Mouse (Mus musculus) liver, postnatal 0 days (tissue): ENCODE data around the gene Fn3k. TPM values are rescaled to one million over a fixed set of nuclear protein-coding genes. Genes with fewer than 3 reads are reported as not detected.

ENCODE experiments used
- ATAC-seq: fragments of 200-750 bp; cut with Nextera tagmentation; 2 replicates; pipeline ENCODE4 v1.8.0; 2017; ENCODE audit warnings: mild to moderate bottlenecking, moderate library complexity
- DNase-seq: peaks from one replicate; pipeline ENCODE4 v3.0.0-alpha.2; 2016
- H3K27ac ChIP-seq: fragments of 300-500 bp; sonication (generic); 2 replicates; pipeline ENCODE4 v1.5.1; 2014; ENCODE audit warnings: antibody characterized with exemption, moderate library complexity, mild to moderate bottlenecking, low read depth
- H3K27me3 ChIP-seq: fragments of 300-500 bp; sonication (generic); 2 replicates; pipeline ENCODE4 v1.6.1; 2014; ENCODE audit warnings: low read length, control low read depth, mixed read lengths; ENCODE audit not compliant: insufficient read depth
- H3K36me3 ChIP-seq: fragments of 300-500 bp; sonication (generic); replicated peaks from 2 replicates; pipeline ENCODE4 v1.6.1; 2014; ENCODE audit warnings: mild to moderate bottlenecking, control low read depth, low read length, moderate library complexity, mixed read lengths; ENCODE audit not compliant: insufficient read depth
- H3K4me1 ChIP-seq: fragments of 300-500 bp; sonication (generic); 2 replicates; pipeline ENCODE4 v1.6.1; 2014; ENCODE audit warnings: antibody characterized with exemption, mild to moderate bottlenecking, control low read depth; ENCODE audit not compliant: insufficient read depth
- H3K4me2 ChIP-seq: fragments of 300-500 bp; sonication (generic); 2 replicates; pipeline ENCODE4 v1.6.1; 2014; ENCODE audit warnings: low read depth, mild to moderate bottlenecking, low read length, moderate library complexity, mixed read lengths
- H3K4me3 ChIP-seq: fragments of 300-500 bp; sonication (generic); 2 replicates; pipeline ENCODE4 v1.5.1; 2014; ENCODE audit warnings: low read depth, low read length
- H3K9ac ChIP-seq: fragments of 300-500 bp; sonication (generic); replicated peaks from 2 replicates; pipeline ENCODE4 v1.6.1; 2014; ENCODE audit warnings: mild to moderate bottlenecking, moderate library complexity
- H3K9me3 ChIP-seq: fragments of 300-500 bp; sonication (generic); 2 replicates; pipeline ENCODE4 v1.6.1; 2016; ENCODE audit warnings: mild to moderate bottlenecking, control low read depth, low read length, mixed read lengths
- CTCF ChIP-seq: sonication (generic); IDR thresholded peaks from 2 replicates; pipeline ENCODE4 v1.5.1; 2016; ENCODE audit warnings: antibody characterized with exemption, low read depth
- EP300 ChIP-seq: IDR thresholded peaks from 2 replicates; pipeline ENCODE4 v1.6.1; 2016; ENCODE audit warnings: antibody characterized with exemption, low read depth, mild to moderate bottlenecking
- WGBS: fragments of 180-500 bp; shearing (Covaris S2); extraction: QIAGEN DNeasy Blood & Tissue Kit; methylation state at CpG from one replicate; pipeline ENCODE4 v1.1.7; 2014; ENCODE audit not compliant: insufficient replicate concordance; 5-methylcytosine and 5-hydroxymethylcytosine counted together
- polyA plus RNA-seq: library from polyadenylated mRNA; unstranded; fragments of >200 nt; fragmentation: Nextera tagmentation; extraction: Ambion mirVana; gene quantifications from 2 replicates; pipeline ENCODE4 v1.2.1, GENCODE M21; 2015

Fn3k gene
- 14.6 and 19.2 TPM in 2 replicates for polyA plus RNA-seq

GRCm38 (mm10) chr11:121434156-121435155, at the start of gene Fn3k:
TSS of gene Fn3k (plus strand) at chr11:121434913.
- H3K4me1 ChIP-seq, result peaks cover 36% of the 10 kb centered on the region
- H3K9me3 ChIP-seq, result no peaks in the 10 kb centered on the region
- H3K27me3 ChIP-seq, result no peaks in the 10 kb centered on the region
- 6% methylated on average over 30 of the region's 30 CpGs for WGBS
- peak within 1 kb of the TSS; percentile 92 for H3K27ac ChIP-seq
- H3K4me3 ChIP-seq, result peak within 1 kb of the TSS; percentile 58
- ATAC-seq, result peak; percentile 89
- no peak for TF ChIP-seq CTCF
- peak; percentile 93 for TF ChIP-seq EP300
- H3K9ac ChIP-seq, result peak within 1 kb of the TSS; percentile 50
- DNase-seq, result peak; percentile 92
- H3K4me2 ChIP-seq, result peak within 1 kb of the TSS; percentile 89
- peaks cover 14% of the 10 kb centered on the region for H3K36me3 ChIP-seq

DNA sequence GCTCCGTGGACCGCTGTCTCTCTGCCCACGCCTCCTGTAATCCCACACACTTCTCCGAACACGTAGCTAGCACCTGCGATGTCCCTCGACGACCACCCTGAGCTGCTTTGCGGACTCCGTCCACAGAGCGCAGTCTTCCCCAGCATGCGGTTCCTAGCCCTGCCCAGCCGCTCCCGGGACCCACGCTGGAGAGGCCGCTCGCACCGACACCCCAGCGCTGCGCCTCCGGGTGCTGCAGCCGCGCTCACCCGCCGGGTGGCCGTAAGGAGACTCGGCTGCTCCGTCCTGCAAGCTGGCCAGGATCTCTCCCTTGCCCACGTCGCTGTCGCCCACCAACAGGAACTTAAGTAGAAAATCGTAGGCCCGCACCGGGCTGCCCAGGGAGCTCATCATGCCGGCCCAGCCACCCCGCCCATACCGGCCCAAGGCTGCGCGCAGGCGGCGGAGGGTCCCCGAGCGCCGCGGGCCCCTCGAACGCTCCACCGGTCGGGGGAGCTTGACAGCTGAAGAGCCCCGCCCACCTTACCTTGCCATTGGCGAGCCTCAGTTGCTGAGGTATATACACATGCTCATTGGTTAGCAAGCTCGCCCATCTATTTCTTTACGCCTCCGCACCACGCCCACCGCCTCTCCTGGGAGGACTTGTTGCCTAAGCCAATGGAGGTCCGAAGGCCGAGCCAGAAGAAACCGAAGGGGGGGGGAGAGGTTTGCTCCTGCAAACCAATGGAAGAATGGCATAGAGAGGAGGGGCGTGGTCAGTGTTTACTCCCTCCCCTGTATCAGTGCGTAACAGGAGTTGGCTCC, 46.8 kb upstream of the Fn3k start, which contains the start of gene Rab40b:
Gene Rab40b (minus strand): TSS at position 502 of the 804 bp plus-strand sequence.
- no peak within 1 kb of the TSS for H3K27ac ChIP-seq
- WGBS, result 2% methylated on average over 61 of the region's 61 CpGs
- no peaks in the 10 kb centered on the region for H3K9me3 ChIP-seq
- peak within 1 kb of the TSS; percentile 98 for H3K4me2 ChIP-seq
- H3K9ac ChIP-seq, result peak within 1 kb of the TSS; percentile 58
- H3K36me3 ChIP-seq, result no peaks in the 10 kb centered on the region
- peaks cover 9% of the 10 kb centered on the region; the same call in 1 of the 2 replicates for H3K27me3 ChIP-seq
- DNase-seq (peak; percentile 90), ATAC-seq (peak; percentile 96)
- no peak for TF ChIP-seq CTCF
- peak; percentile 33; the same call in 1 of the 2 replicates for TF ChIP-seq EP300
- peak within 1 kb of the TSS; percentile 59 for H3K4me3 ChIP-seq
- peaks cover 9% of the 10 kb centered on the region for H3K4me1 ChIP-seq

DNA sequence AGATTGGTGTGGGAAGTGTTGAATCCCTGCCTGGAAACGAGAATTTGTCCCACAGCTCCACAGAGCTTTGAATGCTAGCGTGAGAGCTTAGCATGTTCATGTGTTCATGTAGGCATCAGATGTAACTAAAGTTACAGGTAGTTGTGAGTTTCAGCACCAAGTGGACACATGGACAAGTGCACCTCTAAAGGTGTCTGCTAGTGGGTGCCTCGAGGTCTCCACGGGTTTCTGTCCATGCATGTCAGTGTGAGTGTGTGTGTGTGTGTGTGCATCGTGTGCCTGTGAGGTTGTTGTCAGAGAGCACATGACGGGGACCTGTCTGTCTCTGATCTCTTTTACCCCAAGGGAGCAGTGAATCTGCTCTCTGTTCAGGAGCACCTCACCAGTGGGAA, 46.2 kb upstream of the Fn3k start:
- WGBS, result 18% methylated on average over 6 of the region's 6 CpGs
- no peak for DNase-seq

DNA sequence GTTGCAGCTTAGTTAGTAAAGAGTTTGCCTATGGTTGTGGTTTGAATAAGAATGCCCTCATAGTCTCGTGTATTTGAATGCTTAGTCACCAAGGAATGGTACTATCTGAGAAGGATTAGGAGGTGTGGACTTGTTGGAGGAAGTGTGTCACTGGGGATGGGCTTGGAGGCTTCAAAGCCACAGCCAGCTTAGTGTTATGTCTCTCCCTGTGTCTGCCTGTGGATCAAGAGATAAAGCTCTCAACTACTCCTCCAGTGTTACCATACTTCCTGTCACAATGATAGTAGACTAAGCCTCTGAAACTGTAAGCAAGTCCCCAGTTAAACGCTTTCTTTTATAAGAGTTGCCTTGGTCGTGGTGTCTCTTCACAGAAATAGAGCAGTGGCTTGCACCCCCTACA, 43.9 kb upstream of the Fn3k start:
- no peak overlapping the region for H3K4me3 ChIP-seq
- H3K4me2 ChIP-seq, result no peak overlapping the region
- H3K9me3 ChIP-seq, result no peaks in the 10 kb centered on the region
- no peak overlapping the region for H3K27ac ChIP-seq
- peaks cover 9% of the 10 kb centered on the region for H3K4me1 ChIP-seq
- peaks cover 9% of the 10 kb centered on the region; the same call in 1 of the 2 replicates for H3K27me3 ChIP-seq
- WGBS, result 46% methylated on average over 3 of the region's 3 CpGs
- DNase-seq (no peak), ATAC-seq (no peak)
- TF ChIP-seq EP300, result no peak
- no peak for TF ChIP-seq CTCF
- no peak overlapping the region for H3K9ac ChIP-seq
- H3K36me3 ChIP-seq, result no peaks in the 10 kb centered on the region

More for the DNA sequence above, 46.2 kb upstream of the Fn3k start:
- H3K27me3 ChIP-seq, result peaks cover 9% of the 10 kb centered on the region; the same call in 1 of the 2 replicates
- H3K9me3 ChIP-seq, result no peaks in the 10 kb centered on the region
- H3K4me2 ChIP-seq, result peak overlapping the region; percentile 98
- peak; percentile 7; the same call in 1 of the 2 replicates for ATAC-seq
- peaks cover 9% of the 10 kb centered on the region for H3K4me1 ChIP-seq
- TF ChIP-seq EP300 (no peak), CTCF (no peak)
- no peak overlapping the region for H3K27ac ChIP-seq
- H3K36me3 ChIP-seq, result no peaks in the 10 kb centered on the region
- no peak overlapping the region for H3K9ac ChIP-seq
- 0 out of 2 replicates have a peak overlapping the region, but pooled peaks have one; percentile 59 for H3K4me3 ChIP-seq

- H3K9me3 ChIP-seq, result no peaks in the 10 kb centered on the region
- peaks cover 9% of the 10 kb centered on the region for H3K4me1 ChIP-seq
- no peaks in the 10 kb centered on the region for H3K36me3 ChIP-seq
- H3K27ac ChIP-seq, result no peak overlapping the region
- H3K27me3 ChIP-seq, result peaks cover 2% of the 10 kb centered on the region; the same call in 1 of the 2 replicates
- 61% methylated on average over 3 of the region's 3 CpGs for WGBS
- no peak for ATAC-seq
- DNase-seq, result no peak
- H3K4me3 ChIP-seq, result no peak overlapping the region
- H3K9ac ChIP-seq, result no peak overlapping the region
- H3K4me2 ChIP-seq, result no peak overlapping the region
- TF ChIP-seq EP300 (no peak), CTCF (no peak)
Observed at GRCm38 (mm10) chr11:121392405-121392804, 42.3 kb upstream of the Fn3k start.
